Mouse (Mus musculus): Measurements from ENCODE around the gene Anpep. TPM values are rescaled to one million over a fixed set of nuclear protein-coding genes. Genes with fewer than 3 reads are reported as not detected.
A peak's percentile ranks its signal among the peaks of the same experiment; 100 is the strongest.

Anpep gene
- polyA plus RNA-seq, 1 experiment from 2014 or later, result 2.3 TPM

DNA sequence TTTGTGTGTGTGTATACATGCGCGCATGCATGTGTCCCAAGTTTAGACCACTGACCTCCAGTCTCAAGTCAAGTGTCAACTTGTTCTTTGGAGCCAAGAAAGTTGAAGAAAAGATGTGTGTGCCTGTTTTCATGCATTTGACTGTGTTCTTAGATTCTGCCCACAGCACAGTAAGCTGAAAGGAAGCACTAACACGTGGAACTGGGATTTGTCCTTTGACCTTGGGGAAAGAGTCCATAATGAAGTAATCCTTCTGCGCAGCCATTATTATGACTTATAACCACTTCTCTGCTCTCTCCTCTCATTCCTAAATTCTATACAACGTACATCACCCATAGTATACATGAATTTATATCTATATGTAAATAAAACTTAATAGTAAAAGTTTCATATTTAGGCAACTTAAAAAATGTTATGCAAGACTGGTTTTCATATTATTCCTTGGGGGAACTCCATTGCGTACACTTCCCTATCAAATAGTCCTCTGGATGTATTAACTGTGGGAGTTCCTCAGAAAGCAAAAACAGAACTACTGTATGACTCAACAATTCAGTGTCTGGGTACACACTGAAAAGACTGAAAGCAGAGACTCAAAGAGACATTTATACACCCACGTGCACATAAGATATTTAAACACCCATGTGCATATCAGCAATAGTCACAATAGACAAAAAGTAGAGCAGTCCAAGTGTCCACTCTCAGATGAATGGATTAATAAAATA lies 22.9 kb upstream of the Anpep start:
- no peaks in the 10 kb centered on the region for H3K27me3 ChIP-seq
- H3K27ac ChIP-seq (replicated peaks), result no peak overlapping the region
- no peaks in the 10 kb centered on the region for H3K4me1 ChIP-seq
- H3K9ac ChIP-seq (replicated peaks), result no peak overlapping the region
- peaks cover 48% of the 10 kb centered on the region for H3K36me3 ChIP-seq
- no peak overlapping the region for H3K4me2 ChIP-seq (replicated peaks)
- no peaks in the 10 kb centered on the region for H3K9me3 ChIP-seq
- ATAC-seq (ENCODE audit: low FRiP score, low read depth), result no peak
- H3K4me3 ChIP-seq, result no peak overlapping the region
- 93% methylated on average over 7 of the region's 7 CpGs for WGBS

DNA sequence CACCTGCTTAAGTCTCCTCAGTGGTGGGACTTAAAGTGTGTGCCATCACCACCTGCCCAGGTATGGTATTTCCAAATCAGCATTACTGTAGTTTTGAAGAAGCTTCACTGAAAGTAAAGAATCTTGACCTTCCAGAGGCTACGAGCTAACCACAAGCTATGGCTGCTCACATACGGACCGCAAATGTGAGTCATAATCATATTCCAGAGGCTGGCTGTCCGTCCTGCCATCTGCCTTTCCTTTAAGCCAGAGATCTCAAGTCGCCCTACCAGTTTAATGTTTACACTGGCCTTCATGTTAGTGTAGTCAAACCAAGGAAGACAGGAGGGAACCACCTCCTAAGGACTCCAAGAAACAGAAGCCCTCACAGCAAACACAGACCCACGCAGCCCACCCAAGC lies 21.0 kb upstream of the Anpep start:
- H3K27ac ChIP-seq (replicated peaks), result no peak overlapping the region
- H3K36me3 ChIP-seq, result peaks cover 48% of the 10 kb centered on the region
- no peak overlapping the region for H3K9ac ChIP-seq (replicated peaks)
- no peak for ATAC-seq (ENCODE audit: low FRiP score, low read depth)
- no peaks in the 10 kb centered on the region for H3K9me3 ChIP-seq
- 97% methylated on average over 6 of the region's 6 CpGs for WGBS
- no peaks in the 10 kb centered on the region for H3K27me3 ChIP-seq
- H3K4me1 ChIP-seq, result no peaks in the 10 kb centered on the region
- no peak overlapping the region for H3K4me2 ChIP-seq (replicated peaks)
- no peak overlapping the region for H3K4me3 ChIP-seq

- no peak overlapping the region for H3K27ac ChIP-seq (replicated peaks)
- no peak overlapping the region for H3K4me2 ChIP-seq (replicated peaks)
- WGBS, result 52% methylated on average over 3 of the region's 3 CpGs
- no peak overlapping the region for H3K4me3 ChIP-seq
- no peak overlapping the region for H3K9ac ChIP-seq (replicated peaks)
- H3K9me3 ChIP-seq, result no peaks in the 10 kb centered on the region
- no peaks in the 10 kb centered on the region for H3K27me3 ChIP-seq
- no peaks in the 10 kb centered on the region for H3K4me1 ChIP-seq
- no peak for ATAC-seq (ENCODE audit: low FRiP score, low read depth)
- H3K36me3 ChIP-seq, result peaks cover 48% of the 10 kb centered on the region
These were observed 20.1 kb upstream of the Anpep start for GRCm38 (mm10) chr7:79880998-79881397.

GRCm38 (mm10) chr7:79880033-79880432 lies 19.2 kb upstream of the Anpep start:
- Histone ChIP-seq H3K4me2 (replicated peaks) (no peak overlapping the region), H3K4me1 (no peaks in the 10 kb centered on the region), H3K27me3 (no peaks in the 10 kb centered on the region), H3K36me3 (peaks cover 48% of the 10 kb centered on the region), H3K9ac (replicated peaks) (peak overlapping the region; percentile 34; the same call in 1 of the 2 replicates), H3K9me3 (no peaks in the 10 kb centered on the region), H3K27ac (replicated peaks) (no peak overlapping the region), H3K4me3 (no peak overlapping the region)
- ATAC-seq (ENCODE audit: low FRiP score, low read depth), result no peak
- 88% methylated on average over 6 of the region's 6 CpGs for WGBS

GRCm38 (mm10) chr7:79878455-79879025 lies 17.7 kb upstream of the Anpep start:
- Histone ChIP-seq H3K36me3 (peaks cover 47% of the 10 kb centered on the region), H3K9ac (replicated peaks) (no peak overlapping the region), H3K27me3 (no peaks in the 10 kb centered on the region), H3K9me3 (no peaks in the 10 kb centered on the region), H3K4me1 (no peaks in the 10 kb centered on the region), H3K27ac (replicated peaks) (no peak overlapping the region), H3K4me2 (replicated peaks) (no peak overlapping the region), H3K4me3 (no peak overlapping the region)
- WGBS, result 78% methylated on average over 2 of the region's 2 CpGs
- ATAC-seq (ENCODE audit: low FRiP score, low read depth), result no peak

GRCm38 (mm10) chr7:79873407-79873806 lies 12.5 kb upstream of the Anpep start:
- Histone ChIP-seq H3K4me1 (no peaks in the 10 kb centered on the region), H3K4me2 (replicated peaks) (no peak overlapping the region), H3K9ac (replicated peaks) (no peak overlapping the region), H3K27ac (replicated peaks) (no peak overlapping the region), H3K36me3 (0 out of 2 replicates have a peak, but pooled peaks cover 3% of the 10 kb centered on the region), H3K9me3 (no peaks in the 10 kb centered on the region), H3K4me3 (no peak overlapping the region), H3K27me3 (no peaks in the 10 kb centered on the region)
- 83% methylated on average over 6 of the region's 6 CpGs for WGBS
- no peak for ATAC-seq (ENCODE audit: low FRiP score, low read depth)

- Histone ChIP-seq H3K4me2 (replicated peaks) (no peak overlapping the region), H3K27ac (replicated peaks) (no peak overlapping the region), H3K27me3 (no peaks in the 10 kb centered on the region), H3K4me1 (no peaks in the 10 kb centered on the region), H3K9ac (replicated peaks) (no peak overlapping the region), H3K36me3 (no peaks in the 10 kb centered on the region), H3K9me3 (no peaks in the 10 kb centered on the region), H3K4me3 (no peak overlapping the region)
- 91% methylated on average over 6 of the region's 6 CpGs for WGBS
- no peak for ATAC-seq (ENCODE audit: low FRiP score, low read depth)
These were observed 11.0 kb upstream of the Anpep start for GRCm38 (mm10) chr7:79871797-79872345.

GRCm38 (mm10) chr7:79869072-79869719 lies 8.3 kb upstream of the Anpep start:
- H3K4me2 ChIP-seq (replicated peaks), result no peak overlapping the region
- H3K9me3 ChIP-seq, result no peaks in the 10 kb centered on the region
- no peak overlapping the region for H3K9ac ChIP-seq (replicated peaks)
- no peak for ATAC-seq (ENCODE audit: low FRiP score, low read depth)
- H3K27ac ChIP-seq (replicated peaks), result no peak overlapping the region
- no peaks in the 10 kb centered on the region for H3K27me3 ChIP-seq
- H3K36me3 ChIP-seq, result no peaks in the 10 kb centered on the region
- H3K4me3 ChIP-seq, result no peak overlapping the region
- 56% methylated on average over 6 of the region's 6 CpGs for WGBS
- H3K4me1 ChIP-seq, result peaks cover 4% of the 10 kb centered on the region; the same call in 1 of the 2 replicates

DNA sequence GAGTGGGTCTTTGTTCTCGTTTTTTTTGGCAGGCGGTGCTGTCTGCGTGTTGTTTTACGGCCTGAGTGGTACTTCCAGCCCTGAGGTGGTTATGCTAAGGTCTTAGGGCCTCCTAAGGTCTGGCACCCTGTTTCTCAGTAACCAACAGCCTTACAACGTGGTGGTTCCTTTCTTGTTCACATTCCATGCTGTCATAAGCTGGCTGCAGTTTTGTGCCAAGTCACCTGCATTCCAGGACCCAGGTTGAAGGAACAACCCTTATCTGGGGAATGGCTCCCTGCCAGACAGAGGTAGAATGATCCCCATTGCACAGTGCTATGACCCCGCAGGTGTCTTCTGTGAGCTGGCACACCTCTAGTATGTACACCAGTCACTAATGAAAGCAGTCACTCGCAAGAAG lies 7.6 kb upstream of the Anpep start:
- no peak overlapping the region for H3K4me3 ChIP-seq
- no peak overlapping the region for H3K9ac ChIP-seq (replicated peaks)
- no peaks in the 10 kb centered on the region for H3K27me3 ChIP-seq
- ATAC-seq (ENCODE audit: low FRiP score, low read depth), result no peak
- H3K4me1 ChIP-seq, result peaks cover 4% of the 10 kb centered on the region; the same call in 1 of the 2 replicates
- no peaks in the 10 kb centered on the region for H3K9me3 ChIP-seq
- no peak overlapping the region for H3K27ac ChIP-seq (replicated peaks)
- H3K36me3 ChIP-seq, result no peaks in the 10 kb centered on the region
- H3K4me2 ChIP-seq (replicated peaks), result no peak overlapping the region
- 91% methylated on average over 7 of the region's 7 CpGs for WGBS

DNA sequence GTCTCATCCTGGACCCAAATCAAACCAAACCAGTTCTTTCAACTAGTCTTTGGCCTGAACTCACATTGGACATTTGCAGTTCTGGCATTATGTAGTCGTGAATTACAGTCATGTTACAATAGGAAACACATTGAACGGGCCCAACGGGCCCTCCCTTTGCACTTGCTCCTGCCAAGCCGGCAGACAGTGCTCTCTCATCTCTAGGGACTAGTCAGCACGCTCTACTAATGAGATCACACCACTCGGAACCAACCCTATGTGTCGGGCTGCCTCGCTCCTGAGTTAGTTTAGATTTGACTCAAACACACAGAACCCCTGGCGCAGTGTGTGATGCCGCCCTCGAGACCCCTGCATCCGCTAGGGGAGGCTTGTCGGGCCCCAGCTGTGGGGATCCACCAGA lies 7.0 kb upstream of the Anpep start:
- Histone ChIP-seq H3K9ac (replicated peaks) (no peak overlapping the region), H3K27me3 (no peaks in the 10 kb centered on the region), H3K4me1 (peaks cover 4% of the 10 kb centered on the region; the same call in 1 of the 2 replicates), H3K27ac (replicated peaks) (no peak overlapping the region), H3K9me3 (no peaks in the 10 kb centered on the region), H3K36me3 (no peaks in the 10 kb centered on the region), H3K4me3 (no peak overlapping the region), H3K4me2 (replicated peaks) (no peak overlapping the region)
- no peak for ATAC-seq (ENCODE audit: low FRiP score, low read depth)
- 86% methylated on average over 13 of the region's 13 CpGs for WGBS

DNA sequence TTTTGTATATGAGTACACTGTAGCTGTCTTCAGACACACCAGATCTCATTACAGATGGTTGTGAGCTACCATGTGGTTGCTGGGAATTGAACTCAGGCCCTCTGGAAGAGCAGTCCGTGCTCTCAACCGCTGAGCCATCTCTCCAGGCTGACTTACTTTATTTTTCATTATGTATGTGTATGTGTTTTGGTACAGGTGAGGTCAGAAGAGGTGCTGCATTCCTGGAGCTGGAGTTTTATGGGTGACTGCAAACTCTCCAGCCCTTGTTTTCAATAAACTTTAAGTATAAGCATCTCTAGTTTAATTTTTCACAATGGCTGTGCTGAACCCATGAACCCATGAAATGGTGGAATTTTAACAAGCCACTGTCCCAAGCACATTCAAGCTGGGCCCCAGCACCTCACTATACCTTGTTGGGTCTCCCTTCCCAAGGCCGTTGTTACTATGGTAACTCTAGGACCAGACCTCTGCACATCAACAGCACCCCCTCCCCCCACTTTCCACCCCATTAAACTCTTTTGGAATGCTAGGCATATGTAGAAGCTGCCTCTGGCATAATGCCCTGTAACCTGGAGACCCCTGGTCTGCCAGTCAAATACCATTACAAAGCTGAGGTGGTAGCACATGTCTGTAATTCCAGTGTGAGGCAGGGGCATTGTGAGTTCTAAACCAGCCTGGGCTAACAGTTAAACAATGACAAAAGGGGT lies 5.6 kb upstream of the Anpep start:
- no peak overlapping the region for H3K4me2 ChIP-seq (replicated peaks)
- H3K4me1 ChIP-seq, result peaks cover 4% of the 10 kb centered on the region; the same call in 1 of the 2 replicates
- no peaks in the 10 kb centered on the region for H3K27me3 ChIP-seq
- H3K27ac ChIP-seq (replicated peaks), result no peak overlapping the region
- 75% methylated on average over 3 of the region's 3 CpGs for WGBS
- no peak overlapping the region for H3K9ac ChIP-seq (replicated peaks)
- H3K4me3 ChIP-seq, result no peak overlapping the region
- no peaks in the 10 kb centered on the region for H3K36me3 ChIP-seq
- ATAC-seq (ENCODE audit: low FRiP score, low read depth), result no peak
- no peaks in the 10 kb centered on the region for H3K9me3 ChIP-seq

- H3K27me3 ChIP-seq, result no peaks in the 10 kb centered on the region
- H3K27ac ChIP-seq (replicated peaks), result no peak overlapping the region
- ATAC-seq (ENCODE audit: low FRiP score, low read depth), result no peak
- H3K9me3 ChIP-seq, result no peaks in the 10 kb centered on the region
- H3K36me3 ChIP-seq, result no peaks in the 10 kb centered on the region
- WGBS, result 86% methylated on average over 8 of the region's 8 CpGs
- no peak overlapping the region for H3K4me2 ChIP-seq (replicated peaks)
- no peak overlapping the region for H3K9ac ChIP-seq (replicated peaks)
- H3K4me3 ChIP-seq, result no peak overlapping the region
- peaks cover 3% of the 10 kb centered on the region; the same call in 1 of the 2 replicates for H3K4me1 ChIP-seq
These were observed 935 bp upstream of the Anpep start for GRCm38 (mm10) chr7:79861794-79862193.

Measured in midbrain, embryonic 12.5 days (tissue).